Mouse (Mus musculus) stomach, postnatal 0 days (tissue): ENCODE results near the gene Barhl1. TPM values are rescaled to one million over a fixed set of nuclear protein-coding genes. Genes with fewer than 3 reads are reported as not detected.

ENCODE experiments used
- ATAC-seq: fragments of 200-750 bp; cut with Nextera tagmentation; 2 replicates; pipeline ENCODE4 v1.8.0; 2017; ENCODE audit not compliant: low FRiP score, low TSS enrichment
- DNase-seq: peaks from one replicate; pipeline ENCODE4 v3.0.0-alpha.2; 2016; ENCODE audit warnings: low spot score
- H3K27ac ChIP-seq: fragments of 300-500 bp; sonication (generic); replicated peaks from 2 replicates; pipeline ENCODE4 v1.5.1; 2014; ENCODE audit warnings: mild to moderate bottlenecking, control low read depth
- H3K27me3 ChIP-seq: fragments of 300-500 bp; sonication (generic); 2 replicates; pipeline ENCODE4 v1.6.1; 2014; ENCODE audit warnings: low read length; ENCODE audit not compliant: control insufficient read depth, insufficient read depth
- H3K36me3 ChIP-seq: fragments of 300-500 bp; sonication (generic); 2 replicates; pipeline ENCODE4 v1.6.1; 2014; ENCODE audit warnings: low read length, mixed read lengths; ENCODE audit not compliant: control insufficient read depth, insufficient read depth
- H3K4me1 ChIP-seq: fragments of 300-500 bp; sonication (generic); replicated peaks from 2 replicates; pipeline ENCODE4 v1.6.1; 2014; ENCODE audit warnings: antibody characterized with exemption; ENCODE audit not compliant: control insufficient read depth, insufficient read depth
- H3K4me2 ChIP-seq: fragments of 300-500 bp; sonication (generic); replicated peaks from 2 replicates; pipeline ENCODE4 v1.6.1; 2014; ENCODE audit warnings: low read depth, mild to moderate bottlenecking, control low read depth, moderate library complexity
- H3K4me3 ChIP-seq: fragments of 300-500 bp; sonication (generic); 2 replicates; pipeline ENCODE4 v1.5.1; 2014; ENCODE audit warnings: low read depth, low read length, control low read depth
- H3K9ac ChIP-seq: fragments of 300-500 bp; sonication (generic); 2 replicates; pipeline ENCODE4 v1.6.1; 2014; ENCODE audit warnings: mild to moderate bottlenecking, low read length, control low read depth, mixed read lengths
- H3K9me3 ChIP-seq: fragments of 300-500 bp; sonication (generic); 2 replicates; pipeline ENCODE4 v1.6.1; 2016; ENCODE audit warnings: low read length; ENCODE audit not compliant: control insufficient read depth
- CTCF ChIP-seq: IDR thresholded peaks from 2 replicates; pipeline ENCODE4 v1.5.1; 2016; ENCODE audit warnings: antibody characterized with exemption, low read depth, mild to moderate bottlenecking, moderate library complexity
- EP300 ChIP-seq: optimal IDR thresholded peaks from 2 replicates; pipeline ENCODE3; 2016; ENCODE audit warnings: antibody characterized with exemption
- WGBS: fragments of 180-500 bp; shearing (Covaris S2); extraction: QIAGEN DNeasy Blood & Tissue Kit; methylation state at CpG from one replicate; pipeline ENCODE4 v1.1.7; 2014; 5-methylcytosine and 5-hydroxymethylcytosine counted together
- polyA plus RNA-seq: library from polyadenylated mRNA; unstranded; fragments of >200 nt; fragmentation: Nextera tagmentation; extraction: Ambion mirVana; gene quantifications from 2 replicates; pipeline ENCODE4 v1.2.1, GENCODE M21; 2015

The Barhl1 gene
- polyA plus RNA-seq, 1 experiment from 2014 or later = not detected

DNA sequence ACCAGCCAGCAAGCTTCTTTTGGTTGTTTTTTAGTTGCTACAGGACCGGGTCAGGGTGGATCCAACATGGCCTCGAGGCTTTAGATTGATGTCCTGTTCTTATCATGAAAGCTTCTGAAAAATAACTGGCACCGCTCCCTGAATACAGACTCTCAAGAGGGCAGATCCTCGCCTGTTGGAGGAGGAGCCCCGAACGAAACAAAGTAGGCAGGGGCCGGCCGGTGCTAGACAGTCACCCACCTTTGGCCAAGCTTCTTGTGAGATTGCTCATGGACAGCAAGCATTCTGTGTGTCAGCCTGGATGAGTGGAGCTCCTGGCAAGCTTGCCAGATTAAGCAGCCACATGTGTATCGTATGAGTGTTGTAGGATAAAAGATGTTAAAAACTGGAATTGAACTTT, 11.7 kb downstream of the Barhl1 start:
- Histone ChIP-seq H3K27ac (no peak overlapping the region), H3K9me3 (no peaks in the 10 kb centered on the region), H3K27me3 (peaks cover 9% of the 10 kb centered on the region; the same call in 1 of the 2 replicates), H3K4me1 (no peaks in the 10 kb centered on the region), H3K4me2 (no peak overlapping the region), H3K9ac (no peak overlapping the region), H3K4me3 (no peak overlapping the region), H3K36me3 (peaks cover 7% of the 10 kb centered on the region; the same call in 1 of the 2 replicates)
- no peak for ATAC-seq
- WGBS = 81% methylated on average over 9 of the region's 9 CpGs
- DNase-seq = no peak
- no peak for TF ChIP-seq EP300
- TF ChIP-seq CTCF = no peak

DNA sequence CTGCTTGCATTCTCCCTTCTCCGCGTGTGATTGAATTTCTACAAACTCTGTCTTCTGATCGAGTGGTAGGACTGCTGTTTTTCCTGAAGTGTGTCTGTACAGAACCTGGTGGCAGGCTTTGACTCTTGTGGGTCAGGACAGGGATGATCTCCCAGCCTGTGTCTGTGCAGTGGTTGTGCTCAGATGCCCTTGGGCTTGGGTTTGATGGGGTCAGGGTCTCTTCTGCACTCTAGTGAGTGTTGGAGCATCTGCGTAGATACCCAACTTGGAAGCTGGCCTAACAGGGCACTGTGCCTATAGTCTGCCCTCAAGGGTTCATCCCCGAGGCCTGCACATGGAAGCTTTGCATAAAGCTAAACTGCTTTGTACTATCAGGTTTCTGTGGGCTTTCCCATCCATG, 12.6 kb downstream of the Barhl1 start:
- WGBS = 89% methylated on average over 5 of the region's 5 CpGs

DNA sequence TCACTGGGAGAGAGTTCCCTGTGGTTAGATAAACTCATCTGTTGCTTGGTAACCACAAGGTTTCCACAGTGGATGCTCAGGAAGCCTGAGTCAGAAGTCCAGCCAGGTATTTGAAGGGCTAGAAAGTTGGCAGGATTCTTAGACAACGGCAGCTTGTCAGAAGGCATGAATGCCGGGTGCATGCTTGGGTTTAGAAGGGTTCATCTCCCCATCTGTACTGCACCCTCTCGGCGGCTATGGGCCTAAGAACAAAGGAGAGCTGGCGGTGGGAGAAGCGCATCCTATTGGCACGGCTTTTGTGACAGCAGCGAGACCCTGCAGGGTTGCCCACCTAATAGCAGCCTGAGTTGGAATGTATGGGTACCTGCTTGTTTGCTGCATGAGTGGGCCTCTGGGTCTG, 14.2 kb downstream of the Barhl1 start:
- no peak for TF ChIP-seq CTCF
- no peak for TF ChIP-seq EP300
- H3K36me3 ChIP-seq = peaks cover 13% of the 10 kb centered on the region; the same call in 1 of the 2 replicates
- no peaks in the 10 kb centered on the region for H3K9me3 ChIP-seq
- no peak overlapping the region for H3K4me2 ChIP-seq
- no peak overlapping the region for H3K9ac ChIP-seq
- no peaks in the 10 kb centered on the region for H3K4me1 ChIP-seq
- DNase-seq = no peak
- 92% methylated on average over 8 of the region's 8 CpGs for WGBS
- no peaks in the 10 kb centered on the region for H3K27me3 ChIP-seq
- ATAC-seq = no peak
- no peak overlapping the region for H3K4me3 ChIP-seq
- H3K27ac ChIP-seq = no peak overlapping the region

More for the DNA sequence above, 12.6 kb downstream of the Barhl1 start:
- no peak overlapping the region for H3K9ac ChIP-seq
- H3K4me2 ChIP-seq = no peak overlapping the region
- no peaks in the 10 kb centered on the region for H3K4me1 ChIP-seq
- ATAC-seq (no peak), DNase-seq (no peak)
- peaks cover 4% of the 10 kb centered on the region; the same call in 1 of the 2 replicates for H3K27me3 ChIP-seq
- no peaks in the 10 kb centered on the region for H3K9me3 ChIP-seq
- TF ChIP-seq EP300 = no peak
- no peak for TF ChIP-seq CTCF
- no peak overlapping the region for H3K4me3 ChIP-seq
- peaks cover 11% of the 10 kb centered on the region; the same call in 1 of the 2 replicates for H3K36me3 ChIP-seq
- H3K27ac ChIP-seq = no peak overlapping the region

DNA sequence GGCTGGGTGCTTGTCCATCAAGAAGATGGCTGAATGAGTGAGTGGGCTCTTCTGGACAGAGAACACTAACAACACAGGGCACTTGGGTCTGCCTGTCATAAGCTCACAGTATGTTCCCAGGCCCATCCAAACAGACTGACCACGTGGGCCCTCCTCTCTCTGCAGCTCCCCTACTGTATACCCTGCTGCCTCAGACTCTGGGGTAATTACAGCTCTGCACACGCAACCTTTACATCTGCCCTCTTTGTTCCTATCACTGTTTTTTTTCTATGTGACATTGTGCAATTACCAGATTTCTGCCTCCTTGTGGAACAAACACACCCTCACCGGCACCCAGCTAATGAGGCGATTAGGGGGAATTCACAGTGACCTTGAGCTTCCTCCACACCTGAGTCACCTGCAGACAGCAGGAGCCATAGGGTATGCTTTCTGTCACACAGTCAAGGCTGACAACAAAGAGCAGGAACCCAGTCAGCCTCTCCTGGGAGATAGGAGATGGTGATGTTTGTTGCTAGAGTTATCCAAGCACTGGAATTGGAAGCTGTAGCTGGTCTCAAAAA, 19.0 kb downstream of the Barhl1 start:
- Histone ChIP-seq H3K4me3 (no peak overlapping the region), H3K27ac (no peak overlapping the region), H3K36me3 (peaks cover 13% of the 10 kb centered on the region; the same call in 1 of the 2 replicates), H3K4me2 (no peak overlapping the region), H3K9ac (no peak overlapping the region), H3K9me3 (no peaks in the 10 kb centered on the region), H3K27me3 (no peaks in the 10 kb centered on the region), H3K4me1 (no peaks in the 10 kb centered on the region)
- WGBS = 65% methylated on average over 4 of the region's 4 CpGs
- no peak for TF ChIP-seq EP300
- no peak for TF ChIP-seq CTCF
- ATAC-seq (no peak), DNase-seq (no peak)

DNA sequence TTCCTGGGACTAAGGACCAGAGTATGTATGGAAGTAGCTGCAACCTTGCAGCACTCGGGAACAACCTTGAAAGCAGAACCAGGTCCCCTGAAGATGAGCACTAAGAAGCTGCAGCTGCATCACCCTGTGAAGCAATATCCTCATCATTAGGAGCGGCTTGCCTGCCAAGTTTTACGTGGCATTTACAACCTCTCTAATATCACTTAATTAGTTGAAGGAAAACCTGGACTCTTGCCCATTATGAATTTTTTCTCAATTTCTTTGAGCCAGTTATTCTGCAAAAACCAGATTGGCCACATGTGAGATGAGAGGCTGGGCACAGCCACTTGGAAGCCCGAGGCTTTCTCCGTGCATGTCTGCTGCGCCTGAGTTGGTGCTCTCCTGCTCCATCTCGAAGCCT, 20.6 kb downstream of the Barhl1 start:
- H3K4me2 ChIP-seq = no peak overlapping the region
- no peak overlapping the region for H3K27ac ChIP-seq
- no peaks in the 10 kb centered on the region for H3K4me1 ChIP-seq
- no peak for ATAC-seq
- H3K4me3 ChIP-seq = no peak overlapping the region
- H3K27me3 ChIP-seq = no peaks in the 10 kb centered on the region
- WGBS = 82% methylated on average over 7 of the region's 7 CpGs
- DNase-seq = no peak
- no peak overlapping the region for H3K9ac ChIP-seq
- TF ChIP-seq EP300 (no peak), CTCF (no peak)
- H3K9me3 ChIP-seq = no peaks in the 10 kb centered on the region
- H3K36me3 ChIP-seq = peaks cover 13% of the 10 kb centered on the region; the same call in 1 of the 2 replicates

DNA sequence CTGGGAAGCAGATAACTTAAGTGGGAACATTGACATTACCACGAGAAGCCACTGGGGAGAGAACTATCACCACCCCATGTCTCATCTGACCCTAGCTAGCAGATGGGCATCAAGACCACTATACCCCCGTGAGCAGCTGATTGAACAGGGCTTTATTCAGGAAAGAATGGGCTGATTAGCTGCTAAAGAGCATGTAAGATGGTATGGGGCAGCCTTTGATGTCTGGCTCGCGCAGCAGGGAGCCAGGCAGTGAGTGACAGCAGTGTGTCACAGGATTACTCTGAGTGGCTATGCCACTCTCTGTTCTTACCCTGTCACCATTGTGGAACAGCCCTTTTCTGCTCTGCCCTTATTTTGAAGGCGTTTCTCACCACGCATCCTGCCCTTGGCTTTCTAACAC, 22.9 kb downstream of the Barhl1 start:
- Histone ChIP-seq H3K27me3 (no peaks in the 10 kb centered on the region), H3K4me1 (no peaks in the 10 kb centered on the region), H3K4me2 (no peak overlapping the region), H3K9me3 (no peaks in the 10 kb centered on the region), H3K27ac (no peak overlapping the region), H3K9ac (no peak overlapping the region), H3K4me3 (no peak overlapping the region), H3K36me3 (peaks cover 5% of the 10 kb centered on the region; the same call in 1 of the 2 replicates)
- TF ChIP-seq CTCF (no peak), EP300 (no peak)
- ATAC-seq = no peak
- WGBS = 77% methylated on average over 6 of the region's 6 CpGs
- no peak for DNase-seq
